Mouse (Mus musculus): ENCODE results near the gene Hoxb7. TPM values are rescaled to one million over a fixed set of nuclear protein-coding genes. Genes with fewer than 3 reads are reported as not detected.

Gene Hoxb7
- 1.8 and 2.1 TPM in 2 replicates for polyA plus RNA-seq (2016; fragmentation: Nextera tagmentation; extraction: Ambion mirVana)

DNA sequence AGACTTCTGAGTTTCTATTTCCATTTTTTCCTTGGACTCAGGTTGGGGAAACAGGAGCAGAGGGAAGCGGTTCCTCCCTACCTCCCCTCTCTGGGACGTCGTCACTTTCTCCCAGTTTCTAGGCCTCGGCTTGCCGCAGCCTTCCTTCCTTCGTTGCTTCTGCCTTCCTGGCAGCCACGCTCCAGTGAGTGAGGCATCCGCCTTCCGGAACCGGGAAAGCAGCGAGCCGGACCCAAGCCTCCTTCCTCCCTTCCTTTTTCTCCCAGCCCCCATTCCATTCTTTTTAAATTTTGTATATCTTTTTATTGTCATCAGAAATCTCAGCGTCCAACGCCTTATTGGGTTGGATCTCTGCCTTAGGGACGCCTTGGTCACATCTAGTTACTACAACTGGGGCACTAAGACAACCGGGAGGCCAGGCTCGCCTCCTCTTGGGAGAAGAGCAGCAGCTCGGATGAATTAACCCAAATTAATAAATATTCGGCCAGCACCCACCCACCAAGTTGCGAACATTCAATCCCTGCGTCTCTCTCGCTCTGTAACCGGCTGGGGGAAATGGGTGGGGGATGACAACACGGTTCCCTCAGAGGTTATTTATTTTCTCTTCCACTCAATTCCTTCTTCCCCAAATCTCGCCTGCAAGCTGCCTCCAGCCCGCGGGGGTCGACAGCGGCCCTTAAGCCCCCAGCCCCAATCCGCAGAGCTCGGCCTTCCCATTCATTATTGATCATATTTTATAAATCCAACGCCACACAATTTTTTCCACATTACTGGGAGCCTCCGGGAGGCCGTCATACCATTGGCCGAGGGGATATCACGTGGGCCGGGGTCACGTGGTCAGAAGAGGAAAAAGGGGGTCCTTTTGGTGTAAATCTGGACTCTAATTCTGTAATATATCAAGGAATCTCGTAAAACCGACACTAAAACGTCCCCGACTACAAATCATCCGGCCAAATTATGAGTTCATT is at the start of gene Hoxb7:
Gene Hoxb7 (plus strand): TSS at position 853 of the 968 bp plus-strand sequence.
- H3K9ac ChIP-seq (replicated peaks), result peak within 1 kb of the TSS; percentile 18; the same call in 1 of the 2 replicates

GRCm38 (mm10) chr11:96240211-96240610 is 46.2 kb upstream of the Hoxb7 start:
- no peaks in the 10 kb centered on the region for H3K9me3 ChIP-seq
- H3K36me3 ChIP-seq, result no peaks in the 10 kb centered on the region
- ATAC-seq (ENCODE audit: insufficient number of reproducible peaks, insufficient read depth, low FRiP score, low TSS enrichment, low read depth), result no peak
- no peak overlapping the region for H3K27ac ChIP-seq
- 1% methylated on average over 7 of the region's 7 CpGs for WGBS
- H3K27me3 ChIP-seq, result peaks cover 27% of the 10 kb centered on the region
- H3K4me2 ChIP-seq, result no peak overlapping the region
- H3K9ac ChIP-seq (replicated peaks), result no peak overlapping the region
- H3K4me3 ChIP-seq (replicated peaks), result no peak overlapping the region
- H3K4me1 ChIP-seq (replicated peaks), result no peaks in the 10 kb centered on the region

More for the DNA sequence above, at the start of gene Hoxb7:
- no peaks in the 10 kb centered on the region for H3K36me3 ChIP-seq
- H3K9me3 ChIP-seq, result no peaks in the 10 kb centered on the region
- H3K4me1 ChIP-seq (replicated peaks), result peaks cover 37% of the 10 kb centered on the region
- WGBS, result under 1% methylated on average over 43 of the region's 43 CpGs
- H3K4me3 ChIP-seq (replicated peaks), result peak within 1 kb of the TSS; percentile 31
- peaks cover 98% of the 10 kb centered on the region for H3K27me3 ChIP-seq
- H3K27ac ChIP-seq, result peak within 1 kb of the TSS; percentile 41; the same call in 1 of the 2 replicates
- no peak for ATAC-seq (ENCODE audit: insufficient number of reproducible peaks, insufficient read depth, low FRiP score, low TSS enrichment, low read depth)
- H3K4me2 ChIP-seq, result peak within 1 kb of the TSS; percentile 52

DNA sequence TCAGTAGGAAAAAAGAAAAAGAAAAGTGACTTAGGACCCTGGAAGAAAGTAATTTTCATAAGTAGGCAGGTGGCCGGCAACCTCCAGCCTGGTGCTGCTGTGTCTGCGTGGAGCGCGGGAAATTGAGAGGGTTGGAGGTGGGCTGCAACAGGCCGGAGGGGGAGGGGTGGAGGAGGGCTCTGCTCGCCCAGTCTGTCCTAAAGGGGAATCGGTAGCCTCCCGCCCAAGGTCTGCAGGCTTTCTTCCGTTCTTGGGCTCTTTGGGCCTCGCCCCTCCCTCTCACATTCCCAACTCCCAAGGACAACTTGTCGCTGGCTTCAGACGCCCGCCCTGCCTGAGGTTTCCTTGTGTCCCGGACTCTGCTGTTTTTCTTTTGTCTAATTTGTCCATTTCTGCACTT is 35.5 kb upstream of the Hoxb7 start:
- no peak overlapping the region for H3K27ac ChIP-seq
- peaks cover 26% of the 10 kb centered on the region for H3K4me1 ChIP-seq (replicated peaks)
- H3K9me3 ChIP-seq, result no peaks in the 10 kb centered on the region
- H3K27me3 ChIP-seq, result peaks cover 76% of the 10 kb centered on the region
- peak; percentile 59; the same call in 1 of the 2 replicates for ATAC-seq (ENCODE audit: insufficient number of reproducible peaks, insufficient read depth, low FRiP score, low TSS enrichment, low read depth)
- no peaks in the 10 kb centered on the region for H3K36me3 ChIP-seq
- WGBS, result 1% methylated on average over 14 of the region's 14 CpGs
- H3K4me3 ChIP-seq (replicated peaks), result peak overlapping the region; percentile 39
- peak overlapping the region; percentile 18; the same call in 1 of the 2 replicates for H3K9ac ChIP-seq (replicated peaks)
- H3K4me2 ChIP-seq, result peak overlapping the region; percentile 53

DNA sequence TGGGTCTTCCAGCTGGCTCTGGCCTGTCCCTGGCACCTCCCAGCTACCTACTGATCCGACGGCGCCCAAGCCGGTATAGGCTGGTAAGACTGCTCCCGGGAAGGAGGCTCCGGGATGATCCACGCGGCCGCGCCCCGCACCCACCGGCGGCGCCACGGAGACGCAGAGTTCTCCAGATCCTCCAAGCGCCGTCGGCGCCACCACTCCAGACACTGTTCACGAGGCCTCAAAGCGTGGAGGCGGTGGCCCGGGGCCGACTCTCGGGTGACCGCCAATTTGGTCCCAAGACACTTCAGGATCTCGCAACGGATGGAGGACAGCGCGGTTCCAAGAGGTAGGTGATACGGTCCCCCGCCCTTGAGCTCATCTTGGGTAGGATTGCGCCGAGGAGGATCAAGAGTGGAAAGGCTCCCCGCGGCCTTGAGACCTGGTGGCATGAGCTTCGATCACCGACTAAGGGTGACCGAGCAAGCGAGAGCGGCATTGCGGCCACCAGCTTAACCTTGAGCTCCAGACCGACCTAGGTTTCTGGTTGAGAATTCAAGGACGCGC is 34.9 kb upstream of the Hoxb7 start:
- under 1% methylated on average over 46 of the region's 46 CpGs for WGBS
- Histone ChIP-seq H3K27ac (peak overlapping the region; percentile 59; the same call in 1 of the 2 replicates), H3K27me3 (peaks cover 82% of the 10 kb centered on the region), H3K4me2 (peak overlapping the region; percentile 53), H3K36me3 (no peaks in the 10 kb centered on the region), H3K4me3 (replicated peaks) (peak overlapping the region; percentile 39), H3K9me3 (no peaks in the 10 kb centered on the region), H3K9ac (replicated peaks) (peak overlapping the region; percentile 48), H3K4me1 (replicated peaks) (peaks cover 26% of the 10 kb centered on the region)
- no peak for ATAC-seq (ENCODE audit: insufficient number of reproducible peaks, insufficient read depth, low FRiP score, low TSS enrichment, low read depth)

- no peak for ATAC-seq (ENCODE audit: insufficient number of reproducible peaks, insufficient read depth, low FRiP score, low TSS enrichment, low read depth)
- Histone ChIP-seq H3K4me1 (replicated peaks) (peaks cover 26% of the 10 kb centered on the region), H3K36me3 (no peaks in the 10 kb centered on the region), H3K9ac (replicated peaks) (no peak overlapping the region), H3K27ac (no peak overlapping the region), H3K4me3 (replicated peaks) (peak overlapping the region; percentile 39), H3K4me2 (peak overlapping the region; percentile 53), H3K27me3 (peaks cover 90% of the 10 kb centered on the region), H3K9me3 (no peaks in the 10 kb centered on the region)
- 3% methylated on average over 12 of the region's 12 CpGs for WGBS
These were observed 33.8 kb upstream of the Hoxb7 start for GRCm38 (mm10) chr11:96252541-96253120.

- Histone ChIP-seq H3K9me3 (no peaks in the 10 kb centered on the region), H3K4me3 (replicated peaks) (0 out of 2 replicates have a peak overlapping the region, but pooled peaks have one; percentile 0), H3K27ac (no peak overlapping the region), H3K4me1 (replicated peaks) (peaks cover 31% of the 10 kb centered on the region), H3K36me3 (no peaks in the 10 kb centered on the region), H3K4me2 (peak overlapping the region; percentile 53; the same call in 1 of the 2 replicates), H3K27me3 (peaks cover 99% of the 10 kb centered on the region), H3K9ac (replicated peaks) (no peak overlapping the region)
- WGBS, result 3% methylated on average over 11 of the region's 11 CpGs
- ATAC-seq (ENCODE audit: insufficient number of reproducible peaks, insufficient read depth, low FRiP score, low TSS enrichment, low read depth), result no peak
These were observed 32.2 kb upstream of the Hoxb7 start for GRCm38 (mm10) chr11:96254221-96254620.

DNA sequence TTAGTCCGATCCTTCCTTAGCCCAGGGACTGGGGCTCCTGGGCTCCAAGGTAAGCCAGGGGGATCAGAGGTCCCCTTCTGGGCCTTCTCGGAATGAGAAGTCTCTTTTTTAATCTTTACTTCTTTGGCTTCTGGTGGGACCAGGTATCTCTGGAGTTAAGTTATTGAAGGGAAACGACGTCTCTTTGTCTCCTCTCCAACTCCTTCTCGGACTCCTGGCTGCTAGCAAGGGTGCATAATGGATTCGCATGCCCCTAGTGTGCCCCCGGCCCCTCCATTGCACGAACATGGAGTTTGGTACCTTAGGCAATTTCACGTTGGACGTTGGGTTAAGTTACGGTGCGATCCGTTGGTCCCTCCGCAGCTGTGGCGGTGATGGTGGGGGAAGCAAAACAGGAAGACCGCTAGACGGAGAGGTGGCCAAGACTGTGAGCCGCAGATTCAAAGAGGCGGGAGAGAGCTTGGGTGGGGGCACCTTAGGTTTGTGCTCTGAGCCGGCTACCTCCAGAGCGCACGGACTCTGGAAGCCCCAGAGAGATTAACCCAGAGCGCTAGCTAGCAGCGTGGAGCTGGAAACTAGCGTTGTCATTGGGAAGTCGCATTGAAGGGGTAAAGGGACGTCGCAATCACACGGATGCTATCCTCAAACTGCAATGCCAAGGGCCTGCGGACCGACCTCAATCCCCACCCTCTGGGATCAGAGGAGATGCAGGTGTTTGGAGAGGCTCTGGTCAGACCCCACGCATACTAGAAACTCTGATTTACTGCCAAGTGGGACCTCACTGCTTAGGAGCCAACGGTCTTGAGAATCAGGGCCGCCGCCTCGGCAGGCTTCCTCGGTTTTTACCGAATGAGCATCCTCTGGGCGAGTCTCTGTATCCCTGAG is 31.1 kb upstream of the Hoxb7 start:
- no peaks in the 10 kb centered on the region for H3K36me3 ChIP-seq
- peak overlapping the region; percentile 37 for H3K4me2 ChIP-seq
- WGBS, result 3% methylated on average over 39 of the region's 39 CpGs
- H3K4me3 ChIP-seq (replicated peaks), result peak overlapping the region; percentile 21
- no peak for ATAC-seq (ENCODE audit: insufficient number of reproducible peaks, insufficient read depth, low FRiP score, low TSS enrichment, low read depth)
- H3K9ac ChIP-seq (replicated peaks), result no peak overlapping the region
- H3K9me3 ChIP-seq, result no peaks in the 10 kb centered on the region
- H3K27me3 ChIP-seq, result peaks cover 100% of the 10 kb centered on the region
- H3K4me1 ChIP-seq (replicated peaks), result peaks cover 36% of the 10 kb centered on the region
- H3K27ac ChIP-seq, result no peak overlapping the region

DNA sequence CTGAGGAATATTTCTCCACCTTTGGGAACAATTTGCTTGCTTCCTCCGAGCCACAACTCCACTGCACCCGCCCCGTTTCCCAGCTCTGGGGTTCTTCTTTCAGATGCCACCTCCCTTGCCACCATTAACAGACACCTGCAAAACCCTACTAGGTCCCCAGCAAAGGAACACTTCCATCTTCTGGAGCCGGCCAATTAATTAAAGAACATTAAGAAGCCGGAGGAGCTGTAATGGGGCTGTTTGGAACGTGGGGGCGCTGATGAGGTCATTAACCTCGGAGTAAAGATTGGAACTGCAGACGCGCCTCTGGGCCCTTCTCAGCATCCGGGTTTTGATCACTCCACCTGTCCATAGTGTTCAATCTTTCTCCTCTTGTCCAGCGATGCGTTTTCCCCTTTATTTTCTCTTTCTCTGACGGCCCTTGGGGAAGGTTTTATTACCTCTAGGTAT is 30.4 kb upstream of the Hoxb7 start:
- no peak for ATAC-seq (ENCODE audit: insufficient number of reproducible peaks, insufficient read depth, low FRiP score, low TSS enrichment, low read depth)
- 4% methylated on average over 14 of the region's 14 CpGs for WGBS
- peaks cover 100% of the 10 kb centered on the region for H3K27me3 ChIP-seq
- H3K4me1 ChIP-seq (replicated peaks), result peaks cover 36% of the 10 kb centered on the region
- H3K4me2 ChIP-seq, result peak overlapping the region; percentile 37; the same call in 1 of the 2 replicates
- no peaks in the 10 kb centered on the region for H3K36me3 ChIP-seq
- H3K4me3 ChIP-seq (replicated peaks), result no peak overlapping the region
- H3K9ac ChIP-seq (replicated peaks), result no peak overlapping the region
- H3K9me3 ChIP-seq, result no peaks in the 10 kb centered on the region
- no peak overlapping the region for H3K27ac ChIP-seq

- H3K4me1 ChIP-seq (replicated peaks), result peaks cover 34% of the 10 kb centered on the region
- WGBS, result 39% methylated on average over 2 of the region's 2 CpGs
These were observed 29.3 kb upstream of the Hoxb7 start for GRCm38 (mm10) chr11:96257141-96257540.

DNA sequence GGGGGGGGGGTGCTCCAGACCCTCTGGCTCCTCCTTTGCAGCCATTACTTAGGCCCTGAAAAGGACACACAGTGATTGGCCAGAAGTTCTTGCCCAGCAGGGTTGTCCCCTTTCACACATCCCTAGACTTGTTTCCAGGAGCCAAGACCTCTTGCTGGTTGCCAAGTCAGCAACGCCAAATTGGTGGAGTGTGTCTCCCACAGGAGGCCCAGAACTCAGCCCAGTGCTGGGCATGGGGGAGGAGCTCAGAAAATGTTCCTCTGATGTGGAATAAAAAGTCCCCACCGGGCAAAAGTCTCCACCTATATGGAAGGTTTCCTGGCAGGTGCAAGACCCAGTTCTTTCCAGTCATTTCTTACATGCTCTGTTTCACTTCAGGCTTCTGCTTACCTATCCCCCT is 27.4 kb upstream of the Hoxb7 start:
- no peak for ATAC-seq (ENCODE audit: insufficient number of reproducible peaks, insufficient read depth, low FRiP score, low TSS enrichment, low read depth)
- no peak overlapping the region for H3K4me3 ChIP-seq (replicated peaks)
- peaks cover 33% of the 10 kb centered on the region for H3K4me1 ChIP-seq (replicated peaks)
- no peaks in the 10 kb centered on the region for H3K9me3 ChIP-seq
- H3K36me3 ChIP-seq, result no peaks in the 10 kb centered on the region
- H3K9ac ChIP-seq (replicated peaks), result no peak overlapping the region
- H3K27ac ChIP-seq, result no peak overlapping the region
- no peak overlapping the region for H3K4me2 ChIP-seq
- 6% methylated on average over 2 of the region's 2 CpGs for whole genome bisulfite sequencing
- H3K27me3 ChIP-seq, result peaks cover 100% of the 10 kb centered on the region

More at GRCm38 (mm10) chr11:96257141-96257540, 29.3 kb upstream of the Hoxb7 start:
- H3K4me2 ChIP-seq, result no peak overlapping the region
- peaks cover 100% of the 10 kb centered on the region for H3K27me3 ChIP-seq
- H3K36me3 ChIP-seq, result no peaks in the 10 kb centered on the region
- H3K9me3 ChIP-seq, result no peaks in the 10 kb centered on the region
- H3K9ac ChIP-seq (replicated peaks), result no peak overlapping the region
- H3K4me3 ChIP-seq (replicated peaks), result no peak overlapping the region
- no peak for ATAC-seq (ENCODE audit: insufficient number of reproducible peaks, insufficient read depth, low FRiP score, low TSS enrichment, low read depth)
- H3K27ac ChIP-seq, result no peak overlapping the region
